In genomic region chr14:32835181-32835580, GRCm38 (mm10) we compare ENCODE assay signal across 30 mouse cellular contexts. TPM values are rescaled to one million over a fixed set of nuclear protein-coding genes. Genes with fewer than 3 reads are reported as not detected.
DNase-seq lines count a peak whose midpoint lies in the region; ATAC-seq and TF ChIP-seq lines count a peak whose summit lies in the region.
"Had no signal": no experiment of that assay in that cellular context is flagged by ENCODE, and none has a peak within 500 bp of the region (broad histone marks: within the 10 kb centered on the region; RNA-seq: fewer than 3 reads in every experiment).

No protein-coding gene starts in this region.

- H3K27me3 ChIP-seq in heart, embryonic 16.5 days (ENCODE audit: control insufficient read depth, insufficient read depth, low read length): no peaks in the 10 kb centered on the region; the same call in 1 of the 2 replicates
- H3K27me3 ChIP-seq in heart, embryonic 10.5 days (ENCODE audit: insufficient read depth, poor library complexity, severe bottlenecking): peaks cover 22% of the 10 kb centered on the region
- peaks cover 54% of the 10 kb centered on the region for H3K27me3 ChIP-seq in E14TG2a.4 (ENCODE audit: insufficient read depth, low read length)
- H3K27me3 ChIP-seq: forebrain, embryonic 13.5 days; hindbrain, embryonic 13.5 days had no signal

- no peak for ATAC-seq in heart, embryonic 16.5 days (replicated peaks; ENCODE audit: extremely low read depth, insufficient read depth, low FRiP score)
- ATAC-seq: CD4-positive, CD25-positive, alpha-beta regulatory T cell, adult 4 months; forebrain, embryonic 13.5 days had no signal

- no peak overlapping the region for H3K4me3 ChIP-seq in heart, embryonic 16.5 days (ENCODE audit: low read length)
- H3K4me3 ChIP-seq in heart, embryonic 10.5 days: no peak overlapping the region
- H3K4me3 ChIP-seq in E14TG2a.4 (replicated peaks; ENCODE audit: low read length): peak overlapping the region; percentile 62
- H3K4me3 ChIP-seq: forebrain, embryonic 13.5 days; hindbrain, embryonic 13.5 days; left cerebral cortex, adult 2 months; limb, embryonic 15.5 days had no signal

- no peak overlapping the region for H3K27ac ChIP-seq in heart, embryonic 16.5 days (ENCODE audit: low read length)
- H3K27ac ChIP-seq in heart, embryonic 10.5 days: no peak overlapping the region
- H3K27ac ChIP-seq: forebrain, embryonic 13.5 days; hindbrain, embryonic 13.5 days; kidney, postnatal 0 days; left cerebral cortex, adult 2 months; limb, embryonic 15.5 days; liver, embryonic 14.5 days had no signal

- 60% methylated on average over 14 of the region's 14 CpGs for WGBS in heart, embryonic 16.5 days
- WGBS in heart, embryonic 10.5 days: 76% methylated on average over 14 of the region's 14 CpGs

- TF ChIP-seq CTCF in E14TG2a.4 (conservative IDR thresholded peaks at IDR 0.05; ENCODE audit: low read length): no peak

- 0 out of 2 replicates have a peak overlapping the region, but pooled peaks have one; percentile 1 for H3K4me2 ChIP-seq in heart, embryonic 16.5 days (ENCODE audit: low read depth, low read length)
- H3K4me2 ChIP-seq: forebrain, embryonic 13.5 days; hindbrain, embryonic 13.5 days; limb, embryonic 15.5 days had no signal

- no peak overlapping the region for H3K9ac ChIP-seq in heart, embryonic 16.5 days (ENCODE audit: low read length)
- H3K9ac ChIP-seq: forebrain, embryonic 13.5 days; hindbrain, embryonic 13.5 days; limb, embryonic 15.5 days; liver, embryonic 14.5 days had no signal

- H3K4me1 ChIP-seq in heart, embryonic 16.5 days (ENCODE audit: control insufficient read depth, insufficient read depth, low read length): no peaks in the 10 kb centered on the region
- 0 out of 2 replicates have a peak, but pooled peaks cover 15% of the 10 kb centered on the region for H3K4me1 ChIP-seq in heart, embryonic 10.5 days
- peaks cover 16% of the 10 kb centered on the region for H3K4me1 ChIP-seq in E14TG2a.4 (replicated peaks; ENCODE audit: low read depth, low read length)
- H3K4me1 ChIP-seq: forebrain, embryonic 13.5 days; hindbrain, embryonic 13.5 days; limb, embryonic 15.5 days had no signal

- no peaks in the 10 kb centered on the region; the same call in 1 of the 2 replicates for H3K9me3 ChIP-seq in heart, embryonic 16.5 days (replicated peaks; ENCODE audit: control insufficient read depth, low read length)
- no peaks in the 10 kb centered on the region for H3K9me3 ChIP-seq in heart, embryonic 10.5 days
- H3K9me3 ChIP-seq in E14TG2a.4 (ENCODE audit: low read length): no peaks in the 10 kb centered on the region
- H3K9me3 ChIP-seq: forebrain, embryonic 13.5 days; limb, embryonic 15.5 days had no signal

- DNase-seq in adrenal gland, adult 2 months: peak; percentile 78
- DNase-seq in adrenal gland, postnatal 4 days (ENCODE audit: low spot score in 2 of 2): no peak
- DNase-seq in heart, embryonic 10.5 days (ENCODE audit: low spot score): no peak
- DNase-seq in adrenal gland, postnatal 25 days: peak; percentile 62
- DNase-seq in layer of hippocampus, postnatal 10 days (ENCODE audit: low spot score in 2 of 2): no peak
- DNase-seq: cerebellum, adult 9-10 months; heart, postnatal 10 days; kidney, adult 18-20 months; layer of hippocampus, adult 9-11 months; lung, postnatal 4 days; midbrain, embryonic 14.5 days; thymus, adult 2 months; thymus, postnatal 4 days had no signal

- no peaks in the 10 kb centered on the region for H3K36me3 ChIP-seq in heart, embryonic 16.5 days (ENCODE audit: control insufficient read depth, insufficient read depth)
- H3K36me3 ChIP-seq in heart, embryonic 10.5 days: no peaks in the 10 kb centered on the region
- H3K36me3 ChIP-seq in E14TG2a.4 (ENCODE audit: insufficient read depth, low read length): no peaks in the 10 kb centered on the region
- H3K36me3 ChIP-seq: hindbrain, embryonic 13.5 days; limb, embryonic 15.5 days had no signal

RNA-seq across cellular contexts. Expression of gene Fam170b, which starts 1.4 kb away (rescaled TPM):
- under 1 TPM; 0.17 TPM for total RNA-seq in adrenal gland, adult 2 months (2021)
- 0.07 and 0.19 TPM in 2 replicates for polyA plus RNA-seq in adrenal gland, adult 2 months (2012; rRNA removed)
- not detected for total RNA-seq in adrenal gland, postnatal 4 days (2021)
- polyA plus RNA-seq in heart, embryonic 16.5 days (2015; fragmentation: Nextera tagmentation; extraction: Ambion mirVana): not detected in 2 replicates
- 0.09 TPM in 1 of 2 replicates, not detected in the other for polyA plus RNA-seq in heart, embryonic 10.5 days (2016; fragmentation: Nextera tagmentation; extraction: Ambion mirVana)
- 0.18 and 0.43 TPM in 2 replicates for total RNA-seq in adrenal gland, postnatal 25 days (2021)
- not detected for total RNA-seq in layer of hippocampus, postnatal 10 days (2021)
- total RNA-seq: heart, postnatal 10 days; left cerebral cortex, adult 2 months; left cerebral cortex, postnatal 4 days; megakaryocyte-erythroid progenitor cell, adult 5-6 weeks; MEL had no signal
- polyA plus RNA-seq: CD4-positive, CD25-positive, alpha-beta regulatory T cell, adult 4 months; embryonic facial prominence, embryonic 14.5 days; forebrain, embryonic 13.5 days; frontal cortex, adult 2 months; hindbrain, embryonic 13.5 days; large intestine, adult 2 months; limb, embryonic 15.5 days; midbrain, embryonic 14.5 days; neural tube, embryonic 11.5 days; thymus, adult 2 months had no signal

RNA-seq across cellular contexts. Expression of gene Vstm4, which starts 21.4 kb away (rescaled TPM):
- total RNA-seq in adrenal gland, adult 2 months (2021): 10 to 100 TPM; 14.0 to 17.1 TPM
- polyA plus RNA-seq in adrenal gland, adult 2 months (2012; rRNA removed): 7.1 and 7.9 TPM in 2 replicates
- total RNA-seq in adrenal gland, postnatal 4 days (2021): 10 to 100 TPM; 35.3 to 40.6 TPM
- 24.1 and 24.2 TPM in 2 replicates for polyA plus RNA-seq in heart, embryonic 16.5 days (2015; fragmentation: Nextera tagmentation; extraction: Ambion mirVana)
- polyA plus RNA-seq in heart, embryonic 10.5 days (2016; fragmentation: Nextera tagmentation; extraction: Ambion mirVana): 6.1 and 9.5 TPM in 2 replicates
- total RNA-seq in adrenal gland, postnatal 25 days (2021): 12.2 and 16.3 TPM in 2 replicates
- 1 to 10 TPM; 6.2 to 6.3 TPM for total RNA-seq in layer of hippocampus, postnatal 10 days (2021)
- total RNA-seq: megakaryocyte-erythroid progenitor cell, adult 5-6 weeks; MEL had no signal
- polyA plus RNA-seq: CD4-positive, CD25-positive, alpha-beta regulatory T cell, adult 4 months had no signal

RNA-seq across cellular contexts. Expression of gene Tmem273, which starts 49.4 kb away (rescaled TPM):
- 1 to 10 TPM; 4.4 to 4.5 TPM for total RNA-seq in adrenal gland, adult 2 months (2021)
- polyA plus RNA-seq in adrenal gland, adult 2 months (2012; rRNA removed): 0.73 and 1.2 TPM in 2 replicates
- 1 to 10 TPM in 1 of 2 experiments, under 1 TPM in 1; 0.73 to 1.2 TPM for total RNA-seq in adrenal gland, postnatal 4 days (2021)
- polyA plus RNA-seq in heart, embryonic 16.5 days (2015; fragmentation: Nextera tagmentation; extraction: Ambion mirVana): 0.65 and 0.68 TPM in 2 replicates
- polyA plus RNA-seq in heart, embryonic 10.5 days (2016; fragmentation: Nextera tagmentation; extraction: Ambion mirVana): 0.18 and 0.39 TPM in 2 replicates
- 2.7 and 4.4 TPM in 2 replicates for total RNA-seq in adrenal gland, postnatal 25 days (2021)
- total RNA-seq in layer of hippocampus, postnatal 10 days (2021): under 1 TPM; 0.49 to 0.78 TPM
- total RNA-seq: gastrocnemius, adult 8-10 months; left cerebral cortex, postnatal 4 days; megakaryocyte-erythroid progenitor cell, adult 5-6 weeks; MEL had no signal

Comparison
In these comparisons a context has a peak if more than half of its experiments do, and no peak if none do; other contexts are left out.
1. DNase-seq: peak in adrenal gland, adult 2 months (single experiment) and adrenal gland, postnatal 25 days (single experiment); none in adrenal gland, postnatal 4 days (0 of 2), heart, embryonic 10.5 days (single experiment) and layer of hippocampus, postnatal 10 days (0 of 2).